ENCODE assay signal across 9 mouse cellular contexts in the genomic region with DNA sequence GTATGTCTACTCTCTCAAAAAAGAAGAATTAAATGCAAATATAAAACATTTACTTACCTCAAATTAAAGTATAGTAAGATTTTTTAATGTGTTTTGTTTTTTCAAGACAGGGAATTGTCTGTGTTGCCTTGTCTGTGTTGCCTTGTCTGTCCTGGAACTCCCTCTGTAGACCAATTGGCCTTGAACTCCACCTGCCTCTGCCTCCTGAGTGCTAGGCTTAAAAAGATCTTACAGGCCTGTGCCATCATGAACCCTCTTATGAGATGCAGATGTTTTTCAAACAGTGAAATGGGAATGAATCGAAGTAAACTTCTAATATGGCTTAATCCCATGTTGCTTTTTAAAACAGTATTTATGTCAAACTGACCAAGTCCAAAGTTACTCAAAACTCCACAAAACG. TPM values are rescaled to one million over a fixed set of nuclear protein-coding genes. Genes with fewer than 3 reads are reported as not detected.
DNase-seq lines count a peak whose midpoint lies in the region; ATAC-seq lines count a peak whose summit lies in the region.
"Had no signal": no experiment of that assay in that cellular context is flagged by ENCODE, and none has a peak within 500 bp of the region (broad histone marks: within the 10 kb centered on the region; RNA-seq: fewer than 3 reads in every experiment).

No protein-coding gene starts in this region.

- 38% methylated on average over 2 of the region's 2 CpGs for WGBS in lung, embryonic 15.5 days
- 53% methylated on average over 2 of the region's 2 CpGs for WGBS in forebrain, embryonic 10.5 days
- WGBS in limb, embryonic 10.5 days, result 54% methylated on average over 2 of the region's 2 CpGs
- 54% methylated on average over 2 of the region's 2 CpGs for WGBS in neural tube, embryonic 14.5 days

- peak overlapping the region; percentile 70 for H3K4me2 ChIP-seq in lung, embryonic 15.5 days
- peak overlapping the region; percentile 82 for H3K4me2 ChIP-seq in neural tube, embryonic 14.5 days (ENCODE audit: low read depth, low read length)

- peaks cover 9% of the 10 kb centered on the region for H3K4me1 ChIP-seq in lung, embryonic 15.5 days
- H3K4me1 ChIP-seq in forebrain, embryonic 10.5 days, result peaks cover 18% of the 10 kb centered on the region
- H3K4me1 ChIP-seq in limb, embryonic 10.5 days, result peaks cover 15% of the 10 kb centered on the region
- peaks cover 13% of the 10 kb centered on the region; the same call in 1 of the 2 replicates for H3K4me1 ChIP-seq in neural tube, embryonic 14.5 days (ENCODE audit: control insufficient read depth, insufficient read depth, low read length)

- ATAC-seq in lung, embryonic 15.5 days (ENCODE audit: borderline replicate concordance, extremely low read depth, low FRiP score, low TSS enrichment), result no peak
- no peak for ATAC-seq in neural tube, embryonic 14.5 days (ENCODE audit: low read depth)

- DNase-seq in lung, postnatal 14 days, result no peak
- no peak for DNase-seq in forebrain, embryonic 10.5 days (ENCODE audit: extremely low spot score, low spot score)
- no peak for DNase-seq in limb, embryonic 10.5 days (ENCODE audit: low spot score)
- no peak for DNase-seq in gastrocnemius, postnatal 14 days
- DNase-seq in kidney, postnatal 14 days, result no peak
- DNase-seq in adipocyte (ENCODE audit: low spot score), result no peak
- DNase-seq: layer of hippocampus, adult 9-11 months had no signal

- H3K27me3 ChIP-seq in lung, embryonic 15.5 days, result no peaks in the 10 kb centered on the region
- peaks cover 7% of the 10 kb centered on the region; the same call in 1 of the 2 replicates for H3K27me3 ChIP-seq in forebrain, embryonic 10.5 days (ENCODE audit: poor library complexity, severe bottlenecking)
- H3K27me3 ChIP-seq in limb, embryonic 10.5 days (ENCODE audit: low read depth, poor library complexity, severe bottlenecking), result 0 out of 2 replicates have a peak, but pooled peaks cover 3% of the 10 kb centered on the region
- H3K27me3 ChIP-seq in neural tube, embryonic 14.5 days (ENCODE audit: control insufficient read depth, insufficient read depth, low read length), result peaks cover 4% of the 10 kb centered on the region; the same call in 1 of the 2 replicates

- H3K36me3 ChIP-seq in lung, embryonic 15.5 days, result no peaks in the 10 kb centered on the region
- 0 out of 2 replicates have a peak, but pooled peaks cover 3% of the 10 kb centered on the region for H3K36me3 ChIP-seq in forebrain, embryonic 10.5 days (replicated peaks)
- H3K36me3 ChIP-seq in limb, embryonic 10.5 days, result no peaks in the 10 kb centered on the region
- H3K36me3 ChIP-seq in neural tube, embryonic 14.5 days (ENCODE audit: control insufficient read depth, insufficient read depth, low read length), result no peaks in the 10 kb centered on the region

- H3K4me3 ChIP-seq in lung, embryonic 15.5 days, result peak overlapping the region; percentile 100
- H3K4me3 ChIP-seq in forebrain, embryonic 10.5 days, result peak overlapping the region; percentile 94
- H3K4me3 ChIP-seq in limb, embryonic 10.5 days, result peak overlapping the region; percentile 85
- peak overlapping the region; percentile 99 for H3K4me3 ChIP-seq in neural tube, embryonic 14.5 days (ENCODE audit: low read depth, low read length)

- H3K9me3 ChIP-seq in lung, embryonic 15.5 days, result no peaks in the 10 kb centered on the region
- H3K9me3 ChIP-seq in forebrain, embryonic 10.5 days, result no peaks in the 10 kb centered on the region
- no peaks in the 10 kb centered on the region for H3K9me3 ChIP-seq in limb, embryonic 10.5 days (replicated peaks)
- no peaks in the 10 kb centered on the region for H3K9me3 ChIP-seq in neural tube, embryonic 14.5 days (ENCODE audit: control insufficient read depth, low read length)

- intact Hi-C loops in gastrocnemius, postnatal 14 days (cut with DNase I; ENCODE audit: low total_unique reads), result no loop called here

- peak overlapping the region; percentile 93 for H3K9ac ChIP-seq in lung, embryonic 15.5 days
- peak overlapping the region; percentile 94; the same call in 1 of the 2 replicates for H3K9ac ChIP-seq in neural tube, embryonic 14.5 days (replicated peaks; ENCODE audit: low read depth, low read length)

- H3K27ac ChIP-seq in lung, embryonic 15.5 days, result no peak overlapping the region
- H3K27ac ChIP-seq in forebrain, embryonic 10.5 days, result no peak overlapping the region
- H3K27ac ChIP-seq in limb, embryonic 10.5 days, result no peak overlapping the region
- H3K27ac ChIP-seq in neural tube, embryonic 14.5 days (ENCODE audit: low read depth, low read length), result no peak overlapping the region

RNA-seq across cellular contexts. Expression of a gene that starts 1.9 kb away (rescaled TPM):
- 10.0 and 11.3 TPM in 2 replicates for polyA plus RNA-seq in lung, embryonic 15.5 days (2015; fragmentation: Nextera tagmentation; extraction: Ambion mirVana)
- polyA plus RNA-seq in forebrain, embryonic 10.5 days (2016; fragmentation: Nextera tagmentation; extraction: Ambion mirVana), result 9.9 and 12.0 TPM in 2 replicates
- 9.5 and 10.6 TPM in 2 replicates for polyA plus RNA-seq in limb, embryonic 10.5 days (2016; fragmentation: Nextera tagmentation; extraction: Ambion mirVana)
- 29.7 and 31.6 TPM in 2 replicates for polyA plus RNA-seq in neural tube, embryonic 14.5 days (2014; fragmentation: Nextera tagmentation; extraction: Ambion mirVana)
- 10 to 100 TPM; 24.9 to 27.6 TPM for total RNA-seq in gastrocnemius, postnatal 14 days (2021)

RNA-seq across cellular contexts. Expression of a gene that starts 19.2 kb away (rescaled TPM):
- polyA plus RNA-seq in lung, embryonic 15.5 days (2015; fragmentation: Nextera tagmentation; extraction: Ambion mirVana), result not detected in 2 replicates
- not detected in 2 replicates for polyA plus RNA-seq in forebrain, embryonic 10.5 days (2016; fragmentation: Nextera tagmentation; extraction: Ambion mirVana)
- not detected in 2 replicates for polyA plus RNA-seq in limb, embryonic 10.5 days (2016; fragmentation: Nextera tagmentation; extraction: Ambion mirVana)
- polyA plus RNA-seq in neural tube, embryonic 14.5 days (2014; fragmentation: Nextera tagmentation; extraction: Ambion mirVana), result not detected in 2 replicates
- total RNA-seq in gastrocnemius, postnatal 14 days (2021), result not detected
